In genomic region chr17:27133551-27134141, GRCm38 (mm10) we compare ENCODE assay signal across 8 mouse cellular contexts. TPM values are rescaled to one million over a fixed set of nuclear protein-coding genes. Genes with fewer than 3 reads are reported as not detected.
A peak's percentile ranks its signal among the peaks of the same experiment; 100 is the strongest.
DNase-seq lines count a peak whose midpoint lies in the region; ATAC-seq and TF ChIP-seq lines count a peak whose summit lies in the region.

Gene Uqcc2, minus strand, starts transcription at chr17:27133916.

- H3K9me3 ChIP-seq in embryonic facial prominence, embryonic 15.5 days (replicated peaks): no peaks in the 10 kb centered on the region
- no peaks in the 10 kb centered on the region for H3K9me3 ChIP-seq in limb, embryonic 14.5 days (ENCODE audit: control insufficient read depth, low read length)
- no peaks in the 10 kb centered on the region for H3K9me3 ChIP-seq in midbrain, postnatal 0 days (ENCODE audit: low read length)

- TF ChIP-seq CTCF in bone marrow, adult 2 months (IDR thresholded peaks at IDR 0.05; ENCODE audit: control insufficient read depth, insufficient read depth, low read length): peak; percentile 69
- TF ChIP-seq CTCF in midbrain, postnatal 0 days (IDR thresholded peaks at IDR 0.05): peak; percentile 79

- no peaks in the 10 kb centered on the region for H3K27me3 ChIP-seq in embryonic facial prominence, embryonic 15.5 days
- no peaks in the 10 kb centered on the region for H3K27me3 ChIP-seq in limb, embryonic 14.5 days (ENCODE audit: control insufficient read depth, insufficient read depth, low read length)
- no peaks in the 10 kb centered on the region for H3K27me3 ChIP-seq in midbrain, postnatal 0 days (ENCODE audit: insufficient read depth, low read length)

- peak within 1 kb of the TSS; percentile 71 for H3K9ac ChIP-seq in embryonic facial prominence, embryonic 15.5 days
- H3K9ac ChIP-seq in limb, embryonic 14.5 days (ENCODE audit: low read depth, low read length, severe bottlenecking): peak within 1 kb of the TSS; percentile 73
- H3K9ac ChIP-seq in midbrain, postnatal 0 days (replicated peaks; ENCODE audit: low read length, poor library complexity, severe bottlenecking): peak within 1 kb of the TSS; percentile 80

- H3K4me1 ChIP-seq in bone marrow, adult 2 months (ENCODE audit: control insufficient read depth, insufficient read depth, low read length): peaks cover 5% of the 10 kb centered on the region; the same call in 1 of the 2 replicates
- H3K4me1 ChIP-seq in embryonic facial prominence, embryonic 15.5 days: peaks cover 54% of the 10 kb centered on the region
- peaks cover 21% of the 10 kb centered on the region for H3K4me1 ChIP-seq in limb, embryonic 14.5 days (ENCODE audit: control insufficient read depth, insufficient read depth, low read length)
- peaks cover 9% of the 10 kb centered on the region; the same call in 1 of the 2 replicates for H3K4me1 ChIP-seq in midbrain, postnatal 0 days (ENCODE audit: insufficient read depth, low read length)

- WGBS in bone marrow, adult 2 months: under 1% methylated on average over 46 of the region's 46 CpGs
- WGBS in embryonic facial prominence, embryonic 15.5 days: under 1% methylated on average over 46 of the region's 46 CpGs
- under 1% methylated on average over 46 of the region's 46 CpGs for WGBS in limb, embryonic 14.5 days
- under 1% methylated on average over 40 of the region's 46 CpGs for WGBS in midbrain, postnatal 0 days

- peak within 1 kb of the TSS; percentile 54 for H3K4me2 ChIP-seq in embryonic facial prominence, embryonic 15.5 days (replicated peaks)
- peak within 1 kb of the TSS; percentile 52 for H3K4me2 ChIP-seq in limb, embryonic 14.5 days (replicated peaks; ENCODE audit: low read depth, low read length, severe bottlenecking)
- H3K4me2 ChIP-seq in midbrain, postnatal 0 days (ENCODE audit: low read depth, low read length, poor library complexity, severe bottlenecking): peak within 1 kb of the TSS; percentile 48

- TF ChIP-seq POLR2A in bone marrow, adult 2 months (IDR thresholded peaks at IDR 0.05; ENCODE audit: borderline replicate concordance, control insufficient read depth, low read depth, low read length): peak; percentile 55; the same call in 1 of the 2 replicates
- peak; percentile 92 for TF ChIP-seq POLR2A in limb, embryonic 14.5 days (IDR thresholded peaks at IDR 0.05; ENCODE audit: borderline replicate concordance, extremely low read depth, insufficient read depth, insufficient read length)

- no peaks in the 10 kb centered on the region for H3K36me3 ChIP-seq in embryonic facial prominence, embryonic 15.5 days
- H3K36me3 ChIP-seq in limb, embryonic 14.5 days (ENCODE audit: control insufficient read depth, insufficient read depth, low read length): peaks cover 15% of the 10 kb centered on the region
- H3K36me3 ChIP-seq in midbrain, postnatal 0 days (ENCODE audit: insufficient read depth, low read length): no peaks in the 10 kb centered on the region; the same call in 1 of the 2 replicates

- DNase-seq in 416B (ENCODE audit: low read depth): peak; percentile 96
- peak; percentile 96 for DNase-seq in heart, adult 8-10 months (ENCODE audit: low spot score)
- peak; percentile 98 for DNase-seq in kidney, adult 9 months
- peak; percentile 99 for DNase-seq in limb, embryonic 14.5 days (ENCODE audit: low spot score)
- peak; percentile 99 for DNase-seq in midbrain, postnatal 0 days (ENCODE audit: low spot score)
- DNase-seq in spleen, postnatal 14 days (ENCODE audit: low spot score in 2 of 2): peak; percentile 96 to 97

- peak; percentile 93 for ATAC-seq in embryonic facial prominence, embryonic 15.5 days (ENCODE audit: insufficient number of reproducible peaks, low FRiP score, low TSS enrichment, low read depth)
- ATAC-seq in limb, embryonic 14.5 days (ENCODE audit: low FRiP score, low read depth): peak; percentile 94
- peak; percentile 90 for ATAC-seq in midbrain, postnatal 0 days (ENCODE audit: low FRiP score)

- peak within 1 kb of the TSS; percentile 81 for H3K27ac ChIP-seq in bone marrow, adult 2 months (ENCODE audit: control insufficient read depth, insufficient read depth, low read depth, low read length, poor library complexity)
- peak within 1 kb of the TSS; percentile 76 for H3K27ac ChIP-seq in embryonic facial prominence, embryonic 15.5 days (replicated peaks)
- H3K27ac ChIP-seq in limb, embryonic 14.5 days (replicated peaks; ENCODE audit: low read depth, low read length): peak within 1 kb of the TSS; percentile 64; the same call in 1 of the 2 replicates
- peak within 1 kb of the TSS; percentile 89 for H3K27ac ChIP-seq in midbrain, postnatal 0 days (ENCODE audit: low read depth, low read length)

- H3K4me3 ChIP-seq in bone marrow, adult 2 months (replicated peaks; ENCODE audit: control insufficient read depth, low read depth, low read length): peak within 1 kb of the TSS; percentile 80
- H3K4me3 ChIP-seq in embryonic facial prominence, embryonic 15.5 days (replicated peaks): peak within 1 kb of the TSS; percentile 82
- peak within 1 kb of the TSS; percentile 71 for H3K4me3 ChIP-seq in limb, embryonic 14.5 days (replicated peaks; ENCODE audit: low read length)
- H3K4me3 ChIP-seq in midbrain, postnatal 0 days (ENCODE audit: low read depth, low read length): peak within 1 kb of the TSS; percentile 64

RNA-seq across cellular contexts. Expression of gene Uqcc2, which starts in this region (rescaled TPM):
- 53.9 and 105 TPM in 2 replicates for polyA plus RNA-seq in bone marrow, adult 2 months (2011; ENCODE audit: insufficient read depth, insufficient read length, low replicate concordance, missing spikeins)
- 301 and 312 TPM in 2 replicates for polyA plus RNA-seq in embryonic facial prominence, embryonic 15.5 days (2015; fragmentation: Nextera tagmentation; extraction: Ambion mirVana)
- total RNA-seq in heart, adult 8-10 months (2022): 100 to 1,000 TPM; 333 to 355 (median 345) TPM
- 233 and 255 TPM in 2 replicates for polyA plus RNA-seq in limb, embryonic 14.5 days (2012; rRNA removed)
- polyA plus RNA-seq in limb, embryonic 14.5 days (2014; fragmentation: Nextera tagmentation; extraction: Ambion mirVana): 308 and 343 TPM in 2 replicates
- total RNA-seq in midbrain, postnatal 0 days (2014; rRNA removed): 213 and 233 TPM in 2 replicates
- 453 and 478 TPM in 2 replicates for polyA plus RNA-seq in midbrain, postnatal 0 days (2015; fragmentation: Nextera tagmentation; extraction: Ambion mirVana)

Comparison
In these comparisons a context has a peak if more than half of its experiments do, and no peak if none do; other contexts are left out.
1. Peak in every context shown above with its lines: DNase-seq, ATAC-seq, H3K4me3 ChIP-seq and H3K27ac ChIP-seq.